Mouse (Mus musculus): Measurements from ENCODE around the gene Exoc3l2.
A peak's percentile ranks its signal among the peaks of the same experiment; 100 is the strongest.

The Exoc3l2 gene

DNA sequence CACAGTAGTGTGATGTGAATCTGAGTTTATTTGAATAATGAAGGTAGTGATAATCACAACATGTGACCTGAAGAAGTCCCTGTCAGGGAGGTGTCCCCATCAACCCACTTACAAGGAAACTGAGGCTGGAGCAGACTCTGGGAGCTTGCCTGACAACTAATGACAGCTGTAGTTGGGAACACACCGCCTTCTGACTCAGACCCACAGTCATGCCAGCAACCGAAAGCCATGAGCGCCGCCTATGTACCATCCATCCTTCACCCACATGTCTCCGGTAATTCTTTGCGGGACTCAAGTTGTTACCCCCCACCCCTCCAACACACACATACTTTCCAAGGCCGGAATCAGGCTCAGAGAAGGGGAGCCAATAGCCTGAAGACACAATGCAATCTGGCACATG lies 6.5 kb upstream of the Exoc3l2 start:
- DNase-seq (ENCODE audit: low spot score in 2 of 2), result peak in 1 of 2 experiments; percentile 23

DNA sequence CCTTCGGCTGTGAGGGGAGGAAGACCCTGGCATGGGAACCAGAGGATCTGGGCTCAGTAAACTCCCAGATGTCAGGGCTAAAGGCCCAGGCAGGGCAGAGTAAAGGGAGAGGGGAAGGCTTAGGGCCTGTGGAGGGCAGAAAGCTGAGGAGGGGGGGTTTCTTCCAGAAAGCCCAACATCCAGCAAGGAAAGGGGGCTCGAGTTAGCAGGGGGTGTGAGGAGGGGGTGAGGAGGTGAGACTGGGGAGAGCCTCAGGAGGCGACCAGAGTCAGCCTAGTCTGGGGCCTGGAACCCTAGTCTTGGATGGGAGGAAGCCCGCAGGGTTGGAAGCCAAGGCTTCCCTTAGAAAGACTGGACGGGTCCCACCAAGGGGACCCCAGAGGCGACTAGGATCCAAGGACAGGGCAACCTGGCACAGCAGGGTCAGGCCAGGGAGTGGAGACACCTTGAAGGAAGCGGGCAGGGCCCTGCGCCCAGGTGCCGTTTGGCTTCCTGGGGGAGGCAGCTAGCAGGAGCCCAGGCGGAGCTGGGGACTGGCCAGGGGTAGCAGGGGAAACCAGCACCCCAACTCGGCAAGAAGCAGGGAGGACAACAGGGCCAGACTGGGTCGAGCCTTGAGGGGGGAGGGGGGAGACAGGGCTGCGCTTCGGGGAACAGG lies 5.6 kb upstream of the Exoc3l2 start:
- DNase-seq (ENCODE audit: low spot score in 2 of 2), result no peak

DNA sequence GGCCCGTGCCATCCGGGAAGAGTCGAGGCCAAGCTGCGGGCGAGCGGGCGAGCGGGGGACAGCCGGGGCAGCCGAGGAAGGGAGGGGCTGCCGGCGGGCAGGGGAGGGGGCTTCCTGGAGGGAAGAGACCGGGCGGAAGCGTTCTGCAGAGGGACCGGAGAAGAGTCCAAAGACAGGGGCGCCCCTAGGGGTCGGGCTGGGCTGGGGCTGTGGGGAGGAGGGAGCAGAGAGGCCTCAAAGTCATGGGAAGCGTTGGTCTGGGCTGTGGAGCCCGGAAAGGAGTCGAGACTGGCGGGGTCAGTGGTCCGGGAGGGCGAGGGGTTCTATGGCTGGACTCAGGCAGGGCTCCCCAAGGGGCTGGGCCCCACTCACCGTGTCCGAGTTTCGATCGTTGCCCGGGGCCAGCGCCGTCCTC lies 5.1 kb upstream of the Exoc3l2 start:
- no peak for DNase-seq (ENCODE audit: low spot score in 2 of 2)

DNA sequence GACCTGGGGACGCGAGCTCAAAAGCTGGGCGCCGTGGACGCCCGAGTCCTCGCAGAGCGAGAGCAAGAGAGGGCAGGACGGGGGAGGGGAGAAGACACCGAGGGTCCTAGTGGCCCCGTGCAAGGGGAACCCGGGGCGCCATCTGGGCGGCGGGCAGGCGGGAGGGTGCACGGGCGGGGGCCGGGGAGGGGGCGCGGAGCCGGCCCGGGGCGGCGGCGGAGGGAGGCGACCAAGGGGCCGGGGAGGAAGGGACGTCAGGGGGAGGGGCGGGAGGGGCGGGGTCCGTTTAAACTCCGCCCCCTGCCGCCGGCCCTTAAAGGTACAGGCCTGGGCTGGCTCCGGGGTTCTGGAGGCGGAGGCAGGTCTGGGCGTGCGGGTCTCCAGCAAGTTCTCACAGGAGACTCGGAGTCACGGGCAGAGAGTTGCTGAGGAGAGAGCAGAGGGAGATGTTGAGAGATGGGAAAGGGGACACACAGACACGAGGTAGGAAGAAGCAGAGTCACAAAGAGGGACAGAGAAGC lies 4.5 kb upstream of the Exoc3l2 start, which contains the start of gene Mark4:
Gene Mark4 (minus strand): TSS at position 231 of the 521 bp plus-strand sequence.
- DNase-seq (ENCODE audit: low spot score in 2 of 2), result peak in 1 of 2 experiments; percentile 61

DNA sequence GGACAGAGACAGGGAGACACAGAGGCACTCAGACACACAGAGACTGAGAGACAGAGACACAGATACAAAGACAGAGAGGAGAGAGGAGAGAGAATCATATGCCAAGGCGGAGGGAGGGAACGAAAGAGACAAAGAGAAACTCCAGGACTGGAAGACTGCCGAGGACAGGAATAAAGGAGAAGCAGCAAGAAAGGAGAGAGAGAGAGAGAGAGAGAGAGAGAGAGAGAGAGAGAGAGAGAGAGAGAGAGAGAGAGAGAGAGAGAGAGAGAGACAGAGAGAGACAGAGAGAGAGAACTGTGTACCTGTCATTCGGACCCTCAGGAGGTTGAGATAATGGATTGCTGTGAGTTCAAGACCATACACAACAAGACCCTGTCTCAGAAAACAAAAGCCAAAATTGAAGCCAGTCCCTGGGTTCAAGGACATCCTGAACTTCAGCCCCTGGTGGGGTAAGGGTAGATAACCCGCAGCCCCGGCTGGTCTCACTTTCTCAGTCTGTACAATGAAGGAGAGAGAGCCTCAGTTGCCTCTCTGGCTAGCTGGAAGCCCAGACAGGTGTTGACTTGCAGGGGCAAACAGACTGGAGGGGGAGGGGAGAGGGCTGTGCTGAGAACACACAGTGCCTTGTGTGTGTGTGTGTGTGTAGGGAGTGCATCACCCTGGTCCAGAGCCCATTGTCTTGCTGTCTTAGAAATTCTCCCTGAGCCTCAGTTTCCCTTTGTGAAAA lies 3.8 kb upstream of the Exoc3l2 start:
- DNase-seq (ENCODE audit: low spot score in 2 of 2), result no peak

DNA sequence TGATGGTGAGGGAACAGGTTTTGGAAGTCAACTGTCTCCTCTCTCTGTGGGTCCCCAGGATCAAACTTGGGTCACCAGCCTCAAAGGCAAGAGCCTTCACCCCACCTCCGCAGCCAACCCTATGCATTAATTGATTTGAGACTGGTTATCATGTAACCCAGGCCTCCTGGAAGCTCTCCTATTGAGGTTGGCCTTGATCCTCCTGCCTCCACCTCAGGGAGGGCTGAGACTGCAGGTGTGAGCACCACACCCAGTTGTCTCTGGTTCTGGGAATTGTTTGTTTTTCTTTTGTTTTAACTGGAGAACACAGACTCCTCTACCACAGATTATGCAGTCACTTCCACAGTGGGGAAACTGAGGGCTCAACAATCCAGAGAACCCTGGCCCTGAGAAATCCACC lies 2.6 kb upstream of the Exoc3l2 start:
- DNase-seq (ENCODE audit: low spot score in 2 of 2), result no peak

DNA sequence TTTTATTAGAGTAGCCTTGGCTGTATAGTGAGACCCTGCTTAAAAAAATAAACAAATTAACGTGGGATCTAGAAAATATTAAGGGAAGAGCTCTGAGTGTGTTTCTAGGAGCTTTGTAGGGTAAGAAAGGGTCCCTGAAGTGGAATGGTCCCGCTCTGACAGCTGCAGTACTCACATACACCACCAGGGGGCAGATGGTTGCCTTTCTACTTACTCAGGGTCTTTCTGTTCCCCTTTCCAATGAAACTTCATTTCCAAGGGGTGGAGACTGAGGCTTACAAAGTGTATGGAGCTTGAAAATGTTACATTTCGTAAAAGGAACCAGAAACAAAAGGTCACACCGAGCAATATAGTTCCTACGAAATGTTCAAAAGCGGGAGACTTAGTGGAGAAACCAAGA lies 1.6 kb upstream of the Exoc3l2 start:
- peak in 1 of 2 experiments; percentile 82 for DNase-seq (ENCODE audit: low spot score in 2 of 2)

DNA sequence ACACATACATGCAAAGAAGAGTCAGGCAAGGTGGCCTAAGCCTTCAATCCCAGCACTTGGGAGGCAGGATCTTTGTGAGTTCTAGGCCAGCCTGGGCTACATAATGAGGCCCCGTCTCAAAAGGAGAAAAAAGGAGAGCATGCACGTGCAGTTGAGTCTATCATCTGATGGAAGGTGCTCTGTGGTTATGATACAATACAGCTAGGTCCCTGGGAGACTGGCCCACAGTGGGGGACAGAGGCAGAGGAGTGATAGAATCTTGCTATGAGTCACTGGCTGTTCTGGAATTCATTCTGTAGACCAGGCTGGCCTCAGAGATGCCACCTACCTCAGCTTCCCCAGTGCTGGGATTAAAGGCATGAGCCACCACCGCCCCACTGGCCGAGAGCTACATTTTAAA lies 688 bp upstream of the Exoc3l2 start:
- no peak for DNase-seq (ENCODE audit: low spot score in 2 of 2)

DNA sequence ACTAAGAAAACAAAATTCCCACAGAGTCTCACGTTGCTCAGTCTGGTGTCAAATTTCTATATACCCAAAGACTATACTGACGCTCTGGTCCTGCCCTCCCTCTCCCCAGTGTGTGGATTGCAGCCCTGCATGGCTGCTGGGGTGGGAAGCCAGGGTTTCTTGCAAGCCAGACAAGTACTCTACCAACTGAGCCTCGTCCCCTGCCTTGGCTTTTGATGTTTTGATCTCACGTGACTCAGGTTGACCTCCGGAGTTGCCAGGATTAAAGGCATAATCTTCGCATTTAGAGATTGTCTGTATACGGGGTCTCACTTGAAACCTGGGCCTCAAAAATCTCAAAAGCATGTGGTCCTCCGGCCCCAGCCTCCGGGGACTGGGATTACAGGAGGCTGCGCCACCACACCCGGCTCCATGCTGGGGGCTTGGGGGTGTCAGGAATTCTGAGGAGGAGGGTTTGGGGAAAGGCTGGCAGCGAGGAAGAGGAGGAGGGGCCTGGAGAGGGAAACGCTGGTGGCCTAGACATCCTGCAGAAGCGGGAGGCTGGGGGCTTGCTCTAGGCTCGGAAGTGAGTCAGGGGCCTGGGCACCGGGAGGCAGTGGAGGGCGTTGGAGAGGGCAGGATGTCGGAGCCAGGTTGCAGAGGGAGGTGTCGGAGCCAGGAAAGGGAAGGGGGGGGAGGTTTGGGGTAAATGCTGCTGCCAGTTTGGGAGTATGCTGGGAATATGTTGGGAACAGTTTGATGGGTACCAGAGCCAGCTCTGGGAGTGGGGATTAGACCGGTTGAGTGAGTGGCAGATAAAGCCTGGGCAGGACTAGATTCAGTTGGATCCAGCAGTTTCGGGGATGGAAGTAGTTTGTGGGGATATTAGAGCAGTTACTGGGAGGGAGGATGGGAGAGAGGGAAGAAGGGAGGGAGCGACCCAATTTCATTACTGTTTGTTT lies 1.5 kb downstream of the Exoc3l2 start:
- DNase-seq (ENCODE audit: low spot score in 2 of 2), result no peak

DNA sequence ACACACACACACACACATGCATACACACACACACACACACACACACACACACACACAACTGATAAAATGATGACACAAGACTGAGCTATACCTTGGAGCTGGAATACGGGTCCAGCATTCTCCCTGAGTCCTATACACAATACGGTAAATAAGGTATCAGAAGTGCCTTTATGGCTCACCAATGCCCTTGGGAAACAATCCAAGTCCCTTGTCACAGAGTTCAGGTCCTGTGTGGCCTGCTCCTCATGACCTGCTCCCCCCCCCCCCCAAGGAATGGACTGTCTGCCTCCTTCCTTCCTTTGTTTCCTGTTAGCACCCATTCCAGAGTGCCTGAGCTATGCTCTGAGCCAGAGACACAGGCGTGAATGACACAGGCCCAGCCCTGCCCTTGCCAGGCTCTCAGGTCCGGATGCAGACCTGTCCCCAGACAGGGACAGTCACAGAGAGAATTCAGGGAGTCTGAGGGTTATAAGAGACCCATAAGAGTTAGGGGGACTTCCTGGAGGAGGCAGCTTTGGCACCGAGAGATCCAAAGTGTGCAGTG lies 3.5 kb downstream of the Exoc3l2 start:
- no peak for DNase-seq (ENCODE audit: low spot score in 2 of 2)

DNA sequence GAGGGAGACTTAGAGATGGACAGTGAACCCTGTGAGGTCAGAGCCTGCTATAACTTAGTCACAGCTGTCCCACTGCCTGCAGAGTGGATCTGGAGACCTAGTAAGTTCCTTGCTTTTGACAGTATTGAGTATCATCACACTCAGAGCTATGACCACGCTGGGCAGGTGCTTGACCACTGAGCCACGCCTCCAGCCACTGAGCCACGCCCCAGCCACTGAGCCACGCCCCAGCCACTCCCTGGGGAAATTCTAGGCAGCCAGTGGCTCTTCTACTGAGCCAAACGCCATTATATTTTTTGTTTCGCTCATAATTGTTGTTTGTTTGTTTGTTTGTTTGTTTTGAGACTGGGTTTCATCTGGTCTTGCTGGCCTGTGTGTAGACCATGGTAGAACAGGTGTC lies 4.5 kb downstream of the Exoc3l2 start:
- DNase-seq (ENCODE audit: low spot score in 2 of 2), result no peak

DNA sequence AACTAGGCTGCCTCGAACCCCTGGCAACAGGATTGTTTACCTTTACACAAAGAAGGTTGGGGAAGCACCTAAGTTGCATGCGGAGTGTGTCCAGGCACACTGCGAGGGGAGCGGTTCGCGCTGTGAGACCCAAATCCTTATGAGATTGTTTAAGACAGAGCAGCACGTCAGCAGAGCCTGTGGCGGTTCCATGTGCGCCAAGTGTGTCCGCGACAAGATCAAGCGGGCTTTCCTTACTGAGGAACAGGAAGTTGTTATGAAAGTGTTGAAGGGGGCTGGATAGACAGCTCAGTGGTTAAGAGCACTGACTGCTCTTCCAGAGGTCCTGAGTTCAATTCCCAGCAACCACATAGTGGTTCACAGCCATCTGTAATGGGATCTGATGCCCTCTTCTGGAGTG lies 5.1 kb downstream of the Exoc3l2 start:
- DNase-seq (ENCODE audit: low spot score in 2 of 2), result no peak

DNA sequence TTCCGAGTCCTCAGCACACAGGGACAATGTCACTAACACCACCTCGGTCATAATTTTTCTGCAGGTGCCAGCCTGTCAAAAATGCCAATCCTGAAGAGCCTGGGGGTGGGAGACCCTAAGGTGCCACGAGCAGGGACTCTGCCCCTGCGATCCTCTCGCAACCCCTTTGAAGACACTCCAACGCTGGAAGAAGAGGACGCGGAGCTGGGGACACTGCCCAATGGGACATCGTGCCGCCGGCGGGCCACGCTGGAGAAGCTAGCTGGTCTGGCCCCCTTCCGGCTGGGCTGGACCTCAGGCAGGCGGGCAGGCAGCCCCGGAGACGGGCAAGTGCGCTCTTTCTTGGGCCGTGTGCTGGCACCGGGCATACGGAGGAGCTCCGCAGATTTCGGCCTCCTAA lies 6.3 kb downstream of the Exoc3l2 start:
- DNase-seq (ENCODE audit: low spot score in 2 of 2), result no peak

DNA sequence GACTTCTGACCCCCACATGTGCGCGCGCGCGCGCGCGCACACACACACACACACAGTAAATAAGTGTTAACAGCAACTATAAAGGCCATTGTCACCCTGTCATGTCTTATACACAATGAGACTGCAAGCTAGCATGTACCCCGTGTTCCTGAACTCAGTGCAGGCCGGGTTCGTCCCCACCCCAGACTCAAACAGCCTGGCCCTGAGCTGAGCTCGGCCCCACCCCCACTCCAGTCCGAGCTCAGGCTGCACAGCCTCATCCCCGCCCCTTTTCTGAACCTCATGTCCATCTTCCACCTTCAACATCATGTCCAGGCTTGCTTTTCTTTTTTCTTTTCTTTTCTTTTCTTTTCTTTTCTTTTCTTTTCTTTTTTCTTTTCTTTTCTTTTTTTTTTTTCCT lies 7.2 kb downstream of the Exoc3l2 start:
- no peak for DNase-seq (ENCODE audit: low spot score in 2 of 2)

DNA sequence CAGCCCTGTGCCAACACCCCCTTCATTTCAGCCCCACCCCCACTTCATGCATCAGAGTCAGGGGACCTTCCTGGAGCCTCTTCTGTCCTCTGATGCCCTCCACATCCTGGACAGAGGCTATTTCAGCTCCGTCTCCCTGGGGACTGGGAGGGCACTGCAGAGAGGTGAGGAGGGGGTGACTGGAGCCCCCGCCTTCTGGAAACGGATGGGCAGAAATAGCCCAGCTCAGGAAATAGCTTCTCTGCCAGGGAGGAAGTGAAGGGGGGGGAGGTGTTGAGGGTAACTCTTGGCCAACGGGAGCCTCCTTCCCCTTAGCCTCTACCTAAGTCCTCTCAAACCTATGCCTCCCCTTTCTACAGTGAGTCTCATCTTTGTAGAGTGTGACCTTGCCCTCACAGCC lies 9.3 kb downstream of the Exoc3l2 start:
- no peak for DNase-seq (ENCODE audit: low spot score in 2 of 2)

DNA sequence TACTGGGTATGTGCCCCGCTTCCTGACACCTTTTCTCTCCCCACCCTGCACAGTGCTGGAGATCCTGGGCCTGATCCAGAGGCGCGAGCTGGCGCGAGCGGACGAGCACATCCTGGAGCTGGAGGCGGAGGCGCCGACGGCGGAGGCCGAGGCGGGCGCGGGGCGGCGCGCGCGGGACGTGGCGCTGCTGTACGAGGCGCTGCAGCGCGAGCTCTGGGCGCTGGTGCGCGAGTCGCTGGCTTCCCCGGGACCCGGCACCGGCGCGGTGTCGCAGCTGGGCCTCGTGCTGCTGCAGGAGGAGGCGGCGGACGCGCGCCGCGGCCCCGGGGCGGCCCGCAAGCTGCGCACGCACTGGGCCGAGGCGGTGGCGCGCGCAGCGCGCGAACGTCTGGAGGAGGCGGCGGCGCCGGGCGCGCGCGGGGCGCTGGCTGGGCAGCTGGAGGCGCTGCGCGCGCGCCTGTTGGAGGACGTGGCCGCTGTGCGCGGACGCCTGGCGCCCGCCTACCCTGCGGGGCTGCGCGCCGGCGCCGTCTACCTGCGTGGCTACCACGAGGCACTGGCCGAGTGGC lies 10.8 kb downstream of the Exoc3l2 start:
- DNase-seq (ENCODE audit: low spot score in 2 of 2), result peak; percentile 35 to 69

DNA sequence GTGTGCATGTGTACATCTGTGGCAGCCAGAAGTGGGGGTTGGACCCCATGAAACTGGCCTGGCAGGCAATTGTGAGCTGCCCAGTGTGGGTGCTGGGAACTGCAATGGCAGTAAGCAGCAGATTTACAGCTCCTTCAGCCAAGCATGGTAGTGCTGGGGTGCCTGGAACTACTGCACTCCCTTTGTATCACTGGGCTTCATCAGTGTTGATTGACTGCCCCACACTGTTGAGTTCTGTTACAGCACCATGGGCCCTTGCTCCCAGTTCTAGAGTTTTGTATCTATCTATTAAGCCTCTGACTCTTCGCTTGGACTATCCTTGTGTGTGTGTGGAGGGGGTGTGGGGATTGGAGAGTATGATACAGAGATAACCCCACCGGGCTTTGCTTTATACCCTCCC lies 14.0 kb downstream of the Exoc3l2 start:
- DNase-seq (ENCODE audit: low spot score in 2 of 2), result no peak

DNA sequence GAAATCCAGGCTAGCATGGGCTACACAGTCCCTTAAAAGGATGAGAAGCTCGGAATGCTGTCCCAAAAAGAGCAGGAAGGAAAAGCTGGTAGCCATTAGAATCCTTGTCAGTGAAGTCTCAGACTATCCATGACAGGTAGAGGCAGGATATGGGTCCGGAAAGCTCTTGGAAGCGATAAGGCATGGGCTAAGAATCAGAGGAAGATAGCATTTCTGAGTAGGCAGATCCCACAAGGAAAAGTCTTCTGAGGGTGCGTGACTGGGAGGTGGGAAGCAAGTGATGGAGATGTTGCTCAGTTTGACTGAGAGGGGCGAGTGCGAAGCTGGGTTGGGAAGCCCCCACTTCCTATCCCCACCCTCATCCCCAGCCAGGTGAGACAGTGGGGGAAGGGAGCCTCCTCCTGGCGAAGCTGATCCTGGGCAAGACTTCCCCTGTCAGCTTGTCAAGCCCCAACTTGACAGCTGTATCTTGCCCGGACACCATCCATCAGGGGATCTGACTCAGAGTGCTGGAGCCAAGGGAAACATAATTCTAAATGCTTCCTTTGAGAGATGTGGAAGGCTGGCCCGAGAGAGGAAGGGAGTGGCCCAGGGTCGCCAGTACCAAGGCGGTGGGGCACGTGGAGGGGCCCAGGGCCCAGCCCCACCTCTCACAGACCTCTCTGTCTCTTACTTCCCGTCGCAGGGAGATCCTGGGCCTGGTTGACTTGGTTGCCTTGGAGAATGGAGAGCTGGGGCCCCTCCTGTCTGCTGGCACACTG lies 14.7 kb downstream of the Exoc3l2 start:
- DNase-seq (ENCODE audit: low spot score in 2 of 2), result no peak

DNA sequence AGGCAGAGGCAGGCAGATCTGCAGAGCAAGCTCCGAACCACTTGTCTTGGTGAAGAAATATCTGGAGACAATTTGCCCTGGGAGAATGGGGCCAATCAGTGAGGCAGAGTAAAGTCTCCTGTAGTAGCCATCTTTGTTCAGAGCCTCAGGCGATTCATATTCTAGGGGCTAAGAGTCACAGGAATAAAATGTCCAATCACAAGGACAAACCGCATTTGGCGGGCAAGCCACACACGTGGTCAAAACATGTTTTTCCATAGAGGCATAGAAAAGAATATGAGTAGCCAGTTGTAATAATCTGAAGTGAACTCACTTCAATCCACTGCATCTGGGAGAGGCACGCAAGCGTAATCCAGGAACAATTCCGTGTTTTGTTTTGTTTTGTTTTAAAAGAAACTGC lies 20.1 kb downstream of the Exoc3l2 start:
- no peak for DNase-seq (ENCODE audit: low spot score in 2 of 2)

DNA sequence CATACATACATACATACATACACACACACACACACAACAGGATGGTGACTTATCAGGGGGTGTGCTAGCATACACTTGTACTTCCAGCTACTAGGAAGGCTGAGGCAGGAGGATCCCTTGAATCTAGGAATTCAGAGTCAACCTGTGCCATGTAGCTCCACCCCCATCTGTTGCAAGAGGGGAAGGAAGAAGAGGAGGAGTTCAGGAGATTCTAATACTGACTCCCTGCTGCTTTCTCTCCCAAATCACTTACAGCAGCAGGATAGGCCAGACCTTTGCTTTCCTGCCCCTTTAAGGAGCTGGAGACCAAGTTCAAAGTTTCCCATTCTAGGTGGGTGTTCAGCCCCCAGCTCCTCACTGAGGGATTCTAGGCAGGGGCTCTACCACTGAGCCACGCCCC lies 22.4 kb downstream of the Exoc3l2 start:
- DNase-seq (ENCODE audit: low spot score in 2 of 2), result no peak

DNA sequence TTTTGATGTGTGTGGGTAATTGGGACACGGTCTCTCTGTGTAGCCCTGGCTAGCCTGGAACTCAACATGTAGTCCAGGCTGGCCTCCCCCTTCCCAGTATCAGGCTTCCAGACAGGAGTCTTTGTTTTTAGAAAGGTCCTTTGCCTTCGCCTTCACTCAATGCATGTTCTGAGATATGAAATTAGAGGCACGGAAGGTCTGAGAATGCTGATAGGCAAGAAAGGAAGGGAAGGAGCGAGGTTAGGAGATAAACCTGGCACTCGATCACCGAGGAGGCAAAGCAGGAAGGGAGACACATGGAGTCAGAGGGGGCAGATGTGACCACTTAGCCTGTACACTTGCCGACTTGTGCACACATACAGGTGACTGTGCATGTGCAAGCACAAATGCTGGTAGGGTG lies 23.4 kb downstream of the Exoc3l2 start:
- no peak for DNase-seq (ENCODE audit: low spot score in 2 of 2)
